Mouse (Mus musculus): ENCODE measurements around the gene Sh3d21. TPM values are rescaled to one million over a fixed set of nuclear protein-coding genes. Genes with fewer than 3 reads are reported as not detected.

Sh3d21 gene
- polyA plus RNA-seq, 1 experiment from 2014 or later: 8.4 TPM

- no peak overlapping the region for H3K27ac ChIP-seq
- WGBS: 53% methylated on average over 4 of the region's 4 CpGs
- ATAC-seq (ENCODE audit: insufficient number of reproducible peaks, insufficient read depth, low FRiP score, low TSS enrichment, low read depth): no peak
These were observed 17.9 kb downstream of the Sh3d21 start for GRCm38 (mm10) chr4:126145396-126145795.

DNA sequence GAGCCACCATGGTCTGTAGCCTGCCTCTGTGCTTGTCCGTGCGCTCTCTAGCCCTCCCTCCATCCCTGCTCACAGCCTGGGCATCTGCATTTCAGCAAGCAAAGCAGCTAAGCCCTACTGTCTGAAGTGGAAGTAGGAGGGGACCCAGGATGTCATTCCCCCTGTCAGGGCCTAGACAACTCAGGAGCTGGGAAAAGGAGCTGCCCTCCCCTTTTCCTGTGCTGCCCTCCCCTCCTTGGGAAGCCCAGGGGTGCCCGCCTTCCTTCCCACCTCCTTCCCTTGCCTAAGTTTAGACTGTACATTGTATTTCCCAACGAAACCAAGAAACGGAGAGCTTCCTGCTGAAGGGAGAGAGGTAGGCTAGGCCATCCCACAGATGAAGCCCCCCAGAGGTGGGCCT, 22.3 kb downstream of the Sh3d21 start:
- 78% methylated on average over 5 of the region's 5 CpGs for WGBS
- Histone ChIP-seq H3K4me2 (no peak overlapping the region), H3K4me1 (replicated peaks) (peaks cover 11% of the 10 kb centered on the region; the same call in 1 of the 2 replicates), H3K9ac (replicated peaks) (no peak overlapping the region), H3K27ac (0 out of 2 replicates have a peak overlapping the region, but pooled peaks have one; percentile 23), H3K36me3 (peaks cover 43% of the 10 kb centered on the region), H3K4me3 (replicated peaks) (no peak overlapping the region), H3K9me3 (no peaks in the 10 kb centered on the region), H3K27me3 (no peaks in the 10 kb centered on the region)
- ATAC-seq (ENCODE audit: insufficient number of reproducible peaks, insufficient read depth, low FRiP score, low TSS enrichment, low read depth): no peak

More at GRCm38 (mm10) chr4:126145396-126145795, 17.9 kb downstream of the Sh3d21 start:
- H3K4me1 ChIP-seq (replicated peaks): peaks cover 39% of the 10 kb centered on the region
- H3K27me3 ChIP-seq: no peaks in the 10 kb centered on the region
- no peak overlapping the region for H3K4me2 ChIP-seq
- H3K9ac ChIP-seq (replicated peaks): no peak overlapping the region
- H3K4me3 ChIP-seq (replicated peaks): no peak overlapping the region
- H3K36me3 ChIP-seq: peaks cover under 1% of the 10 kb centered on the region; the same call in 1 of the 2 replicates
- H3K9me3 ChIP-seq: no peaks in the 10 kb centered on the region

DNA sequence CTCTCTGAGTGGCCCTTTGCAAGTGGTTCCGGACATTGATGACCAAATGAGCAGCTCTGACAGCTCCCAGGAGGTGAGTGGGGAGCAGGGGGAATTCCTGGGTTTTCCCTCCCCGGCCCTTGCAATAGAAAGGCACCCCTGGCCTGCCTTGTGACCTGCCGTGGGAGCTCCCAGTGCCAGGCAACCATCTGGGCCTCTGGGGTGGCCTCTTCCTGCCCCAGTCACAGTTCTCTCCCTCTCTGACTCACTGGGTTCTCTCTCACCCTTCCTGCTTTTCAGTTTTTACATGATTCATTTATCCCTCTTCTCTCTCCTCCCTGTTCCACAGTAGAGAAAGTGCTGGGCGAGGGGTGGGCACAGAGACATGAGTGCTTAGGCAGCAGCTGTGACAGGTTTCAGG, 25.5 kb downstream of the Sh3d21 start:
- H3K9ac ChIP-seq (replicated peaks): no peak overlapping the region
- H3K4me3 ChIP-seq (replicated peaks): no peak overlapping the region
- H3K4me2 ChIP-seq: no peak overlapping the region
- WGBS: 81% methylated on average over 4 of the region's 4 CpGs
- H3K4me1 ChIP-seq (replicated peaks): peaks cover 13% of the 10 kb centered on the region
- H3K27me3 ChIP-seq: no peaks in the 10 kb centered on the region
- H3K27ac ChIP-seq: no peak overlapping the region
- no peaks in the 10 kb centered on the region for H3K9me3 ChIP-seq
- no peak for ATAC-seq (ENCODE audit: insufficient number of reproducible peaks, insufficient read depth, low FRiP score, low TSS enrichment, low read depth)
- H3K36me3 ChIP-seq: peaks cover 76% of the 10 kb centered on the region

DNA sequence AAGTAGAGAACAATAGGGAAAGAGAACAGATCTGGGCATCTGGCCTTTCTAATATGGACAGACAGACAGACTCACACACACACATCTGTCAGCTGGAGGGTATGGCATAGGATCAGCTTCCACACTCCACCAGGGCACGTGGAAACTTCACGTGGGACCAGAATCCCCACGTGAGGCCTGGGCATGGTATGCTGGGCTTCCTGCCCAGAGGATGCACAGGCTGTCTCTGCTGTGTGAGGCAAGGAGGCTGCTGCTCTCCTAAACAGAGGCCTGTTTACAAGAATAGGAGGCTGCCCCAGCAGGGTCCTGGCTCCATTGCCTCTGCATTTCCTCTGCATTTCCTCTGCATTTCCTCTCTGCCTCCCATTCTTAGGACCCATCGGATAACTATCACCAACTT, 28.7 kb downstream of the Sh3d21 start:
- no peak overlapping the region for H3K27ac ChIP-seq
- ATAC-seq (ENCODE audit: insufficient number of reproducible peaks, insufficient read depth, low FRiP score, low TSS enrichment, low read depth): no peak
- H3K4me2 ChIP-seq: no peak overlapping the region
- WGBS: 89% methylated on average over 4 of the region's 4 CpGs
- H3K9me3 ChIP-seq: no peaks in the 10 kb centered on the region
- no peak overlapping the region for H3K4me3 ChIP-seq (replicated peaks)
- H3K36me3 ChIP-seq: peaks cover 94% of the 10 kb centered on the region
- H3K27me3 ChIP-seq: no peaks in the 10 kb centered on the region
- H3K4me1 ChIP-seq (replicated peaks): peaks cover 38% of the 10 kb centered on the region
- no peak overlapping the region for H3K9ac ChIP-seq (replicated peaks)

DNA sequence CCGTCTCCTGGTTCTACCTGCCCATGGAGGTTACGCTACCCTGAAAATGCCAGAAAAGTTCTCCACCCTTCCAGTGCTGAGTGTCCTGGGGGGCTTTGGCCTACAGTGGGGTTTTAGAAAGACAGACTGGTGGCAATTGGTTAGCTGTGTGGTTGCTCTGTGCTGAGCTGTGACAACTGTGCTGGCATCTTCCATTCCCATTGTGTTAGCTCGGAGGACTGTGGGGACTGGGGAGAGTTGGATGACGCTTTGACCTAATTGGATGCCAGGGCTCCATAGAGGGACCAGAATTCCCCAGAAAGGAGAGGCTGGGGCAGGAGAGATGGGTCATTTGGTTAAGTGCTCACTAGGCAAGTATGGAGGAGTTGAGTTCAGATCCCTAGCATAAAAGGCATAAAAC, 29.1 kb downstream of the Sh3d21 start:
- no peak for ATAC-seq (ENCODE audit: insufficient number of reproducible peaks, insufficient read depth, low FRiP score, low TSS enrichment, low read depth)
- no peak overlapping the region for H3K9ac ChIP-seq (replicated peaks)
- WGBS: 93% methylated on average over 4 of the region's 4 CpGs
- peaks cover 38% of the 10 kb centered on the region for H3K4me1 ChIP-seq (replicated peaks)
- no peak overlapping the region for H3K27ac ChIP-seq
- no peak overlapping the region for H3K4me2 ChIP-seq
- H3K36me3 ChIP-seq: peaks cover 94% of the 10 kb centered on the region
- H3K4me3 ChIP-seq (replicated peaks): no peak overlapping the region
- no peaks in the 10 kb centered on the region for H3K27me3 ChIP-seq
- H3K9me3 ChIP-seq: no peaks in the 10 kb centered on the region

GRCm38 (mm10) chr4:126132636-126133264, 30.5 kb downstream of the Sh3d21 start:
- 78% methylated on average over 6 of the region's 6 CpGs for WGBS
- Histone ChIP-seq H3K4me1 (replicated peaks) (peaks cover 38% of the 10 kb centered on the region), H3K27me3 (no peaks in the 10 kb centered on the region), H3K4me2 (no peak overlapping the region), H3K27ac (peak overlapping the region; percentile 74), H3K9me3 (no peaks in the 10 kb centered on the region), H3K36me3 (peaks cover 94% of the 10 kb centered on the region), H3K9ac (replicated peaks) (no peak overlapping the region), H3K4me3 (replicated peaks) (no peak overlapping the region)
- ATAC-seq (ENCODE audit: insufficient number of reproducible peaks, insufficient read depth, low FRiP score, low TSS enrichment, low read depth): no peak

DNA sequence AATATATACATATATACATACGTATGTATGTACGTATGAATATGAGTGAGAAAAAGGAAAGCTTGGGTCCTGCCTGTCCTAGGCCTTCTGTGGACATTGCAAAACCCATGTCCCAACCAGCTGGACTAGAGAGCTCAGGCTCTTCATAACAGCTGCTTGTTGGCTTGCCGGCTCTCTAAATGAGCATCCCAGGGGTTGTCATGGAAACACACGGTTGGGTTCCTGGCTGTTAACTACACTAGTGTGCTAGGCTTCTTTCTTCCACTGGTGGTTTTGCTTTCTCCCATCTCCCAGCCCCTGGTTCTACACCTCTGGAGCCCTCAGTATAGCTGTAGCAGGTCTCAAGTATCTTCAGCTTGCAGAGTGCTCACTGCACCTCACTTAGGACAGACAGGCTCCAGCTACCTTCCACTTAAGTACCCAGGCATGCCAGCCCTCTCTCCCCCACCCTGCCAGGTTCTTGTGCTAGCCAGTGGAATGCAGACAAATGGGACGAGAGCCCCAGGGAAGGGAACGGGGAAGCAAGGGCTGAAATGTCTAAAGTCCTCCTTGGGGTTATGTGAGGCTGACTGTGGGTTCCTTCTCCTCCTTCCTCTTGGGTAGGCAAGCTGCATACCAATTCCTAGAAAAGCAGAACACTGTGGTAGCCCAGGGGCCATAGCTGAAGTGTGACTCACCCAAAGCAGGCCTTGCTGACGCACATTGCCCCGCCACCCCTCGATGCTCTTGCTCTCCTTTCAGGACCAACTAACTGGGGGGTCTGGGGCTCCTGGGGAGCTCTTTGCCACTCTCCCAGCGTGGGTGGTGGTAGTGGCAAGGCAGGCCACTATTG, 31.8 kb downstream of the Sh3d21 start:
- H3K4me3 ChIP-seq (replicated peaks): no peak overlapping the region
- 51% methylated on average over 10 of the region's 10 CpGs for WGBS
- no peaks in the 10 kb centered on the region for H3K9me3 ChIP-seq
- peaks cover 93% of the 10 kb centered on the region for H3K36me3 ChIP-seq
- peaks cover 38% of the 10 kb centered on the region for H3K4me1 ChIP-seq (replicated peaks)
- H3K4me2 ChIP-seq: no peak overlapping the region
- H3K9ac ChIP-seq (replicated peaks): 0 out of 2 replicates have a peak overlapping the region, but pooled peaks have one; percentile 14
- no peaks in the 10 kb centered on the region for H3K27me3 ChIP-seq
- peak overlapping the region; percentile 74 for H3K27ac ChIP-seq
- ATAC-seq (ENCODE audit: insufficient number of reproducible peaks, insufficient read depth, low FRiP score, low TSS enrichment, low read depth): peak; percentile 15; the same call in 1 of the 2 replicates

GRCm38 (mm10) chr4:126130502-126130901, 32.8 kb downstream of the Sh3d21 start:
- no peak for ATAC-seq (ENCODE audit: insufficient number of reproducible peaks, insufficient read depth, low FRiP score, low TSS enrichment, low read depth)
- Histone ChIP-seq H3K27ac (peak overlapping the region; percentile 67; the same call in 1 of the 2 replicates), H3K4me2 (no peak overlapping the region), H3K36me3 (peaks cover 93% of the 10 kb centered on the region), H3K9ac (replicated peaks) (no peak overlapping the region), H3K4me1 (replicated peaks) (peaks cover 38% of the 10 kb centered on the region), H3K4me3 (replicated peaks) (no peak overlapping the region), H3K9me3 (no peaks in the 10 kb centered on the region), H3K27me3 (no peaks in the 10 kb centered on the region)
- 54% methylated on average over 11 of the region's 11 CpGs for WGBS

DNA sequence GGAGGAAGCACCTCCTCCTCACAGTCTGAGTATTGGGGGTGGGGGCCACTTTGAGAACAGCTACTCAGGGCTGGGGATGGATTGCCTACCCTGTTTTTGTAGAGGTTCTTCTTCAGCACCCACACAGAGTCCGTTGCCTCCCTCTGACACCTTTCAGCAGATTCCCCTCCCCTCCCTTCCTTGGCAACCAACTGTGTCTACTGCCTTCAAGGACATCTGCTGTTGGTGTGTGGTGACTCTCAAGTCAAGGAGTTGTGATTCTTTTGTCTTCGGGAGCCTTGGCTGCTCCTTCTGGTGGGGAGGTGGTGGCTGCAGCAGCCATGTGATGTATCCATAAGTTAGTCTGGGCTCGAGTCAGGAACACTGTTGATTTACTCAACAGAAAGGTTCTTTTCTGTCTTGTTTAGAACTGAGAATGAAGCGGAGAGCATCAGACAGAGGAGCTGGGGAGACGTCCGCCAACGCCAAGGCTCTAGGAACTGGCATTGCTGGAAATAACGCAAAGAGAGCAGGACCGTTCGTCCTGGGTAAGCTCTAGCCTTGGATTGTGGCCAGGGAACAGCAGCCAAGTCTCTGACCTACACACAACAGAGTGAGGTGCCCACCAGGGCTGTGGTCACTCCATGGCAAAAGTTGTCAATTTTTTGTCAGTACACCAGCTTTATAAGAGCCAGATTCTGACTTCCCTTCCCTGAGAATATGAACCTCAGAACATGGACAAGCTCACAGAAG, 39.8 kb downstream of the Sh3d21 start:
- Histone ChIP-seq H3K27ac (no peak overlapping the region), H3K4me3 (replicated peaks) (no peak overlapping the region), H3K4me1 (replicated peaks) (no peaks in the 10 kb centered on the region), H3K36me3 (peaks cover 74% of the 10 kb centered on the region), H3K9ac (replicated peaks) (no peak overlapping the region), H3K9me3 (no peaks in the 10 kb centered on the region), H3K4me2 (no peak overlapping the region), H3K27me3 (no peaks in the 10 kb centered on the region)
- WGBS: 89% methylated on average over 10 of the region's 10 CpGs
- no peak for ATAC-seq (ENCODE audit: insufficient number of reproducible peaks, insufficient read depth, low FRiP score, low TSS enrichment, low read depth)

- H3K36me3 ChIP-seq: peaks cover 56% of the 10 kb centered on the region
- 89% methylated on average over 2 of the region's 2 CpGs for WGBS
These were observed 42.8 kb downstream of the Sh3d21 start for GRCm38 (mm10) chr4:126120506-126120905.

DNA sequence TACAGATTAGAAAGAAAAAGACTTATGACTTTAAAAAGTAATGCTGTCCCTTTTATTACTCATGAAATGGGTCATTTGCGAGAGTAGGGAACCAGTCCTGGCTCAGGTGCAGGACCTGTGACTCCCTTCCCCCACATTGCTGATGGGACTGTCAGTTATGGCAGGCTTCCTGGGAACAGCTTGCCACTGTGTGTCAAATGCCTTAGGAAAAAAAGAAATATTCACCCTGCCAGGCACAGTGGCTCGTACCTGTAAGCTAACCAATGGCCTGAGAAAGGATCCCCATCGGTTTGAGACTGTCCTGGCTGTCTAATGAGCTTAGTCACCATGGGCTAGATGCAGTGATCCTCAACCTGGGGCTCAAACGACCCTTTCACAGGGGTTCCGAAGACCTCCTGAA, 43.2 kb downstream of the Sh3d21 start:
- no peak for ATAC-seq (ENCODE audit: insufficient number of reproducible peaks, insufficient read depth, low FRiP score, low TSS enrichment, low read depth)
- Histone ChIP-seq H3K4me2 (no peak overlapping the region), H3K36me3 (peaks cover 51% of the 10 kb centered on the region), H3K27me3 (no peaks in the 10 kb centered on the region), H3K4me1 (replicated peaks) (peaks cover 10% of the 10 kb centered on the region; the same call in 1 of the 2 replicates), H3K4me3 (replicated peaks) (no peak overlapping the region), H3K9ac (replicated peaks) (no peak overlapping the region), H3K27ac (no peak overlapping the region), H3K9me3 (no peaks in the 10 kb centered on the region)
- WGBS: 86% methylated on average over 5 of the region's 5 CpGs

More at GRCm38 (mm10) chr4:126120506-126120905, 42.8 kb downstream of the Sh3d21 start:
- Histone ChIP-seq H3K27ac (no peak overlapping the region), H3K4me1 (replicated peaks) (peaks cover 7% of the 10 kb centered on the region; the same call in 1 of the 2 replicates), H3K4me3 (replicated peaks) (no peak overlapping the region), H3K9ac (replicated peaks) (no peak overlapping the region), H3K4me2 (no peak overlapping the region), H3K27me3 (no peaks in the 10 kb centered on the region), H3K9me3 (no peaks in the 10 kb centered on the region)
- no peak for ATAC-seq (ENCODE audit: insufficient number of reproducible peaks, insufficient read depth, low FRiP score, low TSS enrichment, low read depth)

Data from limb, embryonic 12.5 days (tissue).